Mouse (Mus musculus): ENCODE results near the gene Chd5.

- TF ChIP-seq CTCF (IDR thresholded peaks at IDR 0.05; ENCODE audit: borderline replicate concordance, insufficient read depth, low read depth, low read length) (no peak), POLR2A (IDR thresholded peaks at IDR 0.05; ENCODE audit: borderline replicate concordance, insufficient read depth, low read length) (no peak)
These were observed 42.1 kb upstream of the Chd5 start for GRCm38 (mm10) chr4:152296371-152296770.
